Mouse (Mus musculus) embryonic facial prominence, embryonic 14.5 days (tissue): ENCODE data around the gene Hs1bp3. TPM values are rescaled to one million over a fixed set of nuclear protein-coding genes. Genes with fewer than 3 reads are reported as not detected.
A peak's percentile ranks its signal among the peaks of the same experiment; 100 is the strongest.

Source experiments
- ATAC-seq: fragments of 200-750 bp; cut with Nextera tagmentation; 2 replicates; pipeline ENCODE4 v1.8.0; 2017; ENCODE audit warnings: low read depth, moderate number of reproducible peaks, moderate TSS enrichment
- DNase-seq: peaks from one replicate; pipeline ENCODE4 v3.0.0-alpha.2; 2015; ENCODE audit warnings: low spot score
- H3K27ac ChIP-seq: fragments of 300-500 bp; sonication (generic); replicated peaks from 2 replicates; pipeline ENCODE4 v1.5.1; 2014; ENCODE audit warnings: low read depth, mild to moderate bottlenecking, low read length, moderate library complexity
- H3K27me3 ChIP-seq: fragments of 300-500 bp; sonication (generic); replicated peaks from 2 replicates; pipeline ENCODE4 v1.6.1; 2014; ENCODE audit warnings: low read length; ENCODE audit not compliant: control insufficient read depth, insufficient read depth
- H3K36me3 ChIP-seq: fragments of 300-500 bp; sonication (generic); 2 replicates; pipeline ENCODE4 v1.6.1; 2014; ENCODE audit warnings: low read length, mixed read lengths; ENCODE audit not compliant: control insufficient read depth, insufficient read depth
- H3K4me1 ChIP-seq: fragments of 300-500 bp; sonication (generic); 2 replicates; pipeline ENCODE4 v1.6.1; 2014; ENCODE audit warnings: antibody characterized with exemption, low read length; ENCODE audit not compliant: control insufficient read depth, insufficient read depth
- H3K4me2 ChIP-seq: fragments of 300-500 bp; sonication (generic); 2 replicates; pipeline ENCODE4 v1.6.1; 2014; ENCODE audit warnings: low read depth, mild to moderate bottlenecking, low read length, moderate library complexity, mixed read lengths
- H3K4me3 ChIP-seq: fragments of 300-500 bp; sonication (generic); 2 replicates; pipeline ENCODE4 v1.5.1; 2014; ENCODE audit warnings: low read depth, mild to moderate bottlenecking, low read length
- H3K9ac ChIP-seq: fragments of 300-500 bp; sonication (generic); 2 replicates; pipeline ENCODE4 v1.6.1; 2014; ENCODE audit warnings: low read depth, mild to moderate bottlenecking, low read length, moderate library complexity, mixed read lengths
- H3K9me3 ChIP-seq: fragments of 300-500 bp; sonication (generic); 2 replicates; pipeline ENCODE4 v1.6.1; 2016; ENCODE audit warnings: low read length; ENCODE audit not compliant: control insufficient read depth
- WGBS: fragments of 180-500 bp; shearing (Covaris S2); extraction: QIAGEN DNeasy Blood & Tissue Kit; methylation state at CpG from one replicate; pipeline ENCODE4 v1.1.7; 2014; 5-methylcytosine and 5-hydroxymethylcytosine counted together
- polyA plus RNA-seq: library from polyadenylated mRNA; unstranded; fragments of >200 nt; fragmentation: Nextera tagmentation; extraction: Ambion mirVana; gene quantifications from 2 replicates; pipeline ENCODE4 v1.2.1, GENCODE M21; 2014

Gene Hs1bp3
- polyA plus RNA-seq, 1 experiment from 2014 or later, result 10.4 TPM

DNA sequence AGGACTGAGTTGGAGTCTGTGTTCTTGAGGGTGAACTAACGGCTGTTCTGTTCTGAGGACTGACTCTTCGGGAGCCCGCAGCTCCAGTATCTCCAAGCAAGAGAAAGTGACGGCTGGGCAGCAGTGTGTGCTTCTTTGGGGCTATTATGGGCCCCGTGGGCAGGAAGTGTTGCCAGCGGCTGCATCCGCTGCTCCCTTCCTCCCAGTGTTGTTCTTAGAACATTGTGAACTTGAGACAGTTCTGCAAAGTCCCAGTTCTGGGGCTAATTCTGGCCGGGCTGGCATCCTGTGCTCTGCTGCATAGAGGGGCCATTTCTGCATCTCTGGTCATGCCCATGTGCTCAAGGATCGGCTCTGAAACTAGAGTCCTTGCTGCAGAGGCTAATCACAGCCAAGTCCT is 31.7 kb downstream of the Hs1bp3 start:
- peak overlapping the region; percentile 61 for H3K27ac ChIP-seq
- H3K9me3 ChIP-seq, result no peaks in the 10 kb centered on the region
- peak; percentile 44 for DNase-seq
- no peak for ATAC-seq
- H3K4me2 ChIP-seq, result no peak overlapping the region
- H3K4me3 ChIP-seq, result no peak overlapping the region
- H3K4me1 ChIP-seq, result peaks cover 11% of the 10 kb centered on the region; the same call in 1 of the 2 replicates
- H3K9ac ChIP-seq, result no peak overlapping the region
- no peaks in the 10 kb centered on the region for H3K27me3 ChIP-seq
- WGBS, result 36% methylated on average over 9 of the region's 9 CpGs
- H3K36me3 ChIP-seq, result peaks cover 15% of the 10 kb centered on the region; the same call in 1 of the 2 replicates

DNA sequence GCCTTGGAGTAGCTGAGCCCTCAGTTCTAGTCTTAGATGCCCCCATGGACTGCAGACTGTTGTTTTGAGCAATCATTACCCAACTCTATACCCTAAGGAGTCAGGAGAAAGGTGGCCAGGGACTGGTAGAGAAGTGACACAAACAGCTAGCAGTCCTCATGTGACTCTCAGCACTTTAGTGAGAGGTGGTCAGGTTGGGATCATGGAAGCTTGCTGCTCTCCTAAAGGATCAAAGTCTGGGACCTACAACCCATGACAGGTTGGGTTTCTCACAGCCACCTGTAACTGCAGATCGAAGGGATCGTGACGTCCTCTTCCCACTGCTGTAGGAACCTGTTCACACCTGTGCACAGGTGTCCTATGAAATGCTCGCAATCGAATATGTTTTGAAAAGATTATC is 32.3 kb downstream of the Hs1bp3 start:
- H3K27me3 ChIP-seq, result no peaks in the 10 kb centered on the region
- no peak overlapping the region; the same call in 1 of the 2 replicates for H3K27ac ChIP-seq
- H3K4me3 ChIP-seq, result no peak overlapping the region
- DNase-seq, result no peak
- 89% methylated on average over 5 of the region's 5 CpGs for WGBS
- no peaks in the 10 kb centered on the region for H3K9me3 ChIP-seq
- no peak for ATAC-seq
- H3K4me1 ChIP-seq, result peaks cover 11% of the 10 kb centered on the region; the same call in 1 of the 2 replicates
- no peak overlapping the region for H3K4me2 ChIP-seq
- no peak overlapping the region for H3K9ac ChIP-seq
- peaks cover 12% of the 10 kb centered on the region; the same call in 1 of the 2 replicates for H3K36me3 ChIP-seq

DNA sequence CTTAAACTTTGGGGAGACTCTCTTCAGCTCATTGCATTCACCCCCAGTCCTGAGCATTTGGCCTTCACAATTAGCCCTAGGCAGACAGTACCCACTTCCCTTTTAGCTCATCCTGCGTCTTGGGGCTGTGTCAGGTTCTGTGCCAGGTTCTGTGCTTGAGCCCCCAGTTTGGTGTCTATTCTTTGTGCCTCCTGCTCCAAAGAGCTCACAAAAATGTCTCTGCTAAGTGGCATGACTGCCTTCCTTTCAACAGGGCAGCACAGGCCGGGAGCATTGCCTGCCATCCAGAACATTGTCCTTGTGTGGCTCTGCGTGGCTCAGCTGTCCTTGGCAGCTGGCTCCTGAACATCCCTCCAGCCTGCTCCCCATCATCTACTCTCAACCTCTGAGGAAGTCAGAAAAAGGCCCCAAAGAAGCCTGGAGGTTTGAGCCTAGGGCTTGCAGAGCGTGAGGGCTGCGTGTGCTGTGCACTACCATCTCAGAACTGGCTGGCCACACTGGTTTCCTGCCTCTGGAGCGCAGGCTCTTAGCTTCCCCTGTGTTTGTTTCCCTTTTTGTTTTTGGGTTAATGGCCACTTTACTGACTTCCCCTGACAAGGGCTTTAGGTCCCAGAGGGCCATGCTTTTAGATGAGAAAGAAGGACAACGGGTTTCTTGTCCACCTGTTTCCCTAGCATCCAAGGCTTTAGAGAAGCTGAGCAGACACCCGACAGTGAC is 34.7 kb downstream of the Hs1bp3 start:
- no peak for DNase-seq
- H3K9me3 ChIP-seq, result no peaks in the 10 kb centered on the region
- H3K4me2 ChIP-seq, result no peak overlapping the region
- H3K36me3 ChIP-seq, result no peaks in the 10 kb centered on the region
- WGBS, result 80% methylated on average over 8 of the region's 8 CpGs
- ATAC-seq, result no peak
- H3K9ac ChIP-seq, result no peak overlapping the region
- H3K27me3 ChIP-seq, result no peaks in the 10 kb centered on the region
- no peak overlapping the region for H3K27ac ChIP-seq
- peaks cover 11% of the 10 kb centered on the region; the same call in 1 of the 2 replicates for H3K4me1 ChIP-seq
- no peak overlapping the region for H3K4me3 ChIP-seq

DNA sequence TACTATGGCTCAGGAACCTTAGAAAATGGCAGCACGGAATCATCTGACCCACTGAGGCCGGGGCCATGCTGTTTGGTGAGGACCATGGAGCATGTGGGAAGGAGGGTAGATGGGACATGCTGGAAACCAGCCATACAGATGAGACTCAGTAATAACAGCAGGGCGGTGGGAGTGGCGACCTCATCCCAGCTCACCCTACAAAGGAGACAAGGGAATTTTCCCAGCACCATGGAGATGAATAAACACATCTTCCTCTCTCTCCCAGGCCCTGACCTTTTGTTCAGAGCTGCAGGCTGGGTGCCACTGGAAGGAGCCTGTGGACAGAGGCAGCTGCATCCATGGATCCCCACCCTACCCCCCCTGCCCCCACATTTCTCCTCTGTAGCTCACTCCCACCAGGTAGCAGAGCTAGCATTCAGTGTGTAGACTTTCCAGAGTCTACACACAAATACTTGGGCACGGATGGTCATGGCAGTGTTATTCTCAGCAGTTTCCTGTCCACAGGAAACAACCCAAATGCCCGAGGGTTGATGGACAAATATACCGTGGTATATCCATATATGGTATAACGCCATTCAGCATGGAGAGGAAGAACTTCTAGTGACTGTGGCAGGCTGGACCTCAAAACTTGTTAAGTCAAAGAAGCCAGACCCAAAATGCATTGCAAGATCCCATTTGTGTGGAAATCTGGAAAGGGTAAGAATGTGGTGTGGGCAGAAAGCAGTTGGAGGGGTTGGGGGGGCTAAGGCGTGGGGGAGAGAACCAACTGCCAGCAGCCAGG is 35.7 kb downstream of the Hs1bp3 start:
- Histone ChIP-seq H3K27me3 (no peaks in the 10 kb centered on the region), H3K9me3 (no peaks in the 10 kb centered on the region), H3K4me1 (peaks cover 11% of the 10 kb centered on the region; the same call in 1 of the 2 replicates), H3K4me2 (no peak overlapping the region), H3K4me3 (no peak overlapping the region), H3K27ac (peak overlapping the region; percentile 72), H3K9ac (no peak overlapping the region), H3K36me3 (no peaks in the 10 kb centered on the region)
- no peak for DNase-seq
- ATAC-seq, result no peak
- WGBS, result 61% methylated on average over 9 of the region's 9 CpGs

DNA sequence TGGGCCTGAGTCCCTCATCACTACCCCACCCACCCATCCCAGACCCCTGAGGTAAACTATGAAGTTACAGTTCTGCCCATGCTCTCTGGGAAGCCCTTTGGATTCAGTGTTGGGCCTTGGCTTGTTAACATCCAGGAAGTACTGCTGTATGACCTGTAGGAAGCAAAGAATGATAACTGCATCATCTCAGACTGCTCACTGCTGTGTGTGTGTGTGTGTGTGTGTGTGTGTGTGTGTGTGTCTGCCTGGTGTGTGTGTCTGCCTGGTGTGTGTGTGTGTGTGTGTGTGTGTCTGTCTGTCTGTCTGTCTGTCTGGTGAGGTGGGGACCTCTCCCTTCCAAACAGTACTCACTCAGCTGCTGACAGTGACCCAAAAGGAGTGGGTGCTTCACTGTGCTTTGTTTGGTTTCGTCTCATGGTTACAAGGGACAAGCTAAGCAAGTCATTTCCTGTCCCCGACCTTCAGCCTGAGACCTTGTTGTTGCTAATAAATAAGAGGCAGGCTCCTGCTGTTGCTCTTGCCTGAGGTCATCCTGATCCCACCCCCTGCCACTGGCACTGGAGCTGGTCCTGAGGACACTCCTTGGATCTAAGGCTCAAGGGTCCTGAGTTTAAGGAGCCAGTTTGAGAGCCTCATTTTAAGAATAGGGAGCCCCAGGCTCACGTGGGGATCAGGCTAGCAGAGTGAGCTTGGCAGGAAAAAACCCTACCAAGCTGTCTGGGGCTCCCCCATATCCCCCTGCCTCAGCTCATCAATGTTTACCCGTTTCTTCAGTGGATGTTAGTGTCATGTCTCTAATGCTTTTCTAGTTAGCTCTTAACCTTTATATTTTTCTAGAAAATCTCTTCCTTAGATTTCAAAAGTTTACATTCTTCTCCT is 38.0 kb downstream of the Hs1bp3 start:
- H3K4me1 ChIP-seq, result peaks cover 11% of the 10 kb centered on the region; the same call in 1 of the 2 replicates
- 33% methylated on average over 4 of the region's 4 CpGs for WGBS
- H3K27ac ChIP-seq, result no peak overlapping the region
- no peak for DNase-seq
- no peak overlapping the region for H3K4me3 ChIP-seq
- H3K27me3 ChIP-seq, result no peaks in the 10 kb centered on the region
- no peaks in the 10 kb centered on the region for H3K9me3 ChIP-seq
- ATAC-seq, result no peak
- no peak overlapping the region for H3K4me2 ChIP-seq
- H3K36me3 ChIP-seq, result no peaks in the 10 kb centered on the region
- H3K9ac ChIP-seq, result no peak overlapping the region

DNA sequence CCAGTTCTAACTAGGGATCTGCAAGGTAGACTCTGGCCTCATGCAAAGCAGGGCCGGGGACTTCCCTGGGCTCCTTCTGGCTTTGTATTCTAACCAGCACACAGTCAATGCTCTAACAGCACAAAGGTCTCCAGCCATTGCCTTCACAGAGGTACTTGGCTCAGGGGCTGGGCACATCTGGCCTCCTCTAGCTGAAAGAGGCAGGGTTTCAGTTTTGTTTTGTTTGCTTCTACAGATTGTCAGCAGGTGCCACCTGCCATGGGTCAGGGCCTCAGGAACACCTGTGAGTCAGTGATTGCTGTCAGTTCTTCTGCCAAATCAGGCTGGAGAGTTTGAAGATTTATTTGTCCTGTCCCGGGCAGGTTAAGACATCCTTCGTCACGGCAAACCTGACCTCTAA is 39.8 kb downstream of the Hs1bp3 start:
- Histone ChIP-seq H3K4me3 (no peak overlapping the region), H3K36me3 (no peaks in the 10 kb centered on the region), H3K9me3 (no peaks in the 10 kb centered on the region), H3K27me3 (no peaks in the 10 kb centered on the region), H3K4me1 (peaks cover 15% of the 10 kb centered on the region), H3K27ac (no peak overlapping the region), H3K9ac (no peak overlapping the region), H3K4me2 (no peak overlapping the region)
- 65% methylated on average over 4 of the region's 4 CpGs for WGBS
- ATAC-seq, result no peak
- DNase-seq, result no peak

DNA sequence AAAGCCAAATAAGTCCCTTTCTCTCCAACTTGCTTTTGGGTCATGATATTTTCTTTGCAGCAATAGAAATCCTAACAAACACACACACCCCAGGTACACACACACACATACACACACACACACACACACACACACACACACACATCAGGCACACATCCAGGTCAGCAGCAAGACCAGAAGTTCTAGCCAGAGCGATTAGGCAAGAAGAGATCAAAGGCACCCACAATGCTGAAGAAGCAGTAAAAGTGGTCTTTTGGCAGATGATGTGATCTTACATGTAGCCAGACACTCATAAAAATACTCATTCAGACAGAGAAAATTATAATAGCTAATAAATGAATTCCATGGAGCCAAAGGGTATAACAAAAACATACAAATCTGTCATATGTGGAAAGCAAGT is 41.0 kb downstream of the Hs1bp3 start:
- Histone ChIP-seq H3K27ac (no peak overlapping the region), H3K4me3 (no peak overlapping the region), H3K9ac (no peak overlapping the region), H3K27me3 (no peaks in the 10 kb centered on the region), H3K36me3 (no peaks in the 10 kb centered on the region), H3K4me2 (no peak overlapping the region), H3K9me3 (no peaks in the 10 kb centered on the region), H3K4me1 (peaks cover 16% of the 10 kb centered on the region)
- ATAC-seq, result no peak
- 87% methylated on average over 1 of the region's 1 CpGs for WGBS
- DNase-seq, result no peak

DNA sequence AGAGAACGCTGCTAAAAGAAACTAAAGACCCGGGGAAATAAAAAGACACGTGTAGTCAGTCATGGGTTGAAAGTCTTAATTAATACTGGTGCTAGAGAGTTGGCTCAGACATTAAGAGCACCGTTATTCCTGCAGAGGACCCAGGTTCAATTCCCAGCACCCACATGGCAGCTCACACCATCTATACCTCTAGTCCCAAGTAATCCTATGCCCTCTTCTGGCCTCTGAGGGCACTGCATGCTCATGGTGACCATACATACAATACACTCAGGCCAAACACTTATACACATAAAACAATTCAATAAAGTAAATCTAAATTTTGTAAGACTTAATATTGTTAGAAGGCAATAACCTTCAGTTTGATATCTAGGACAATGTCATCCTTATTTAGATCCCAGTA is 41.8 kb downstream of the Hs1bp3 start:
- H3K9ac ChIP-seq, result no peak overlapping the region
- no peaks in the 10 kb centered on the region for H3K27me3 ChIP-seq
- no peak overlapping the region for H3K4me2 ChIP-seq
- H3K4me3 ChIP-seq, result no peak overlapping the region
- WGBS, result 93% methylated on average over 4 of the region's 4 CpGs
- no peaks in the 10 kb centered on the region for H3K36me3 ChIP-seq
- no peaks in the 10 kb centered on the region for H3K9me3 ChIP-seq
- peaks cover 9% of the 10 kb centered on the region for H3K4me1 ChIP-seq
- H3K27ac ChIP-seq, result no peak overlapping the region
- ATAC-seq (no peak), DNase-seq (no peak)
